10 mouse cellular contexts compared by ENCODE assay signal in genomic region chr8:13530401-13530800, GRCm38 (mm10). TPM values are rescaled to one million over a fixed set of nuclear protein-coding genes. Genes with fewer than 3 reads are reported as not detected.
DNase-seq lines count a peak whose midpoint lies in the region; ATAC-seq lines count a peak whose summit lies in the region.
"Had no signal": no experiment of that assay in that cellular context is flagged by ENCODE, and none has a peak within 500 bp of the region (broad histone marks: within the 10 kb centered on the region; RNA-seq: fewer than 3 reads in every experiment).

No protein-coding gene starts in this region.

- no peaks in the 10 kb centered on the region for H3K9me3 ChIP-seq in forebrain, embryonic 15.5 days
- H3K9me3 ChIP-seq in forebrain, embryonic 11.5 days (ENCODE audit: control insufficient read depth, low read length), result no peaks in the 10 kb centered on the region
- peaks cover 5% of the 10 kb centered on the region; the same call in 1 of the 2 replicates for H3K9me3 ChIP-seq in intestine, embryonic 15.5 days

- no peak for DNase-seq in forebrain, embryonic 11.5 days (ENCODE audit: low spot score)
- DNase-seq in kidney, postnatal 10 days, result peak; percentile 29
- DNase-seq in kidney, adult 8-10 months, result no peak
- DNase-seq in NIH3T3 (ENCODE audit: low read depth), result peak; percentile 38
- DNase-seq in left cerebral cortex, postnatal 14 days (ENCODE audit: low spot score in 2 of 2), result no peak

- H3K27me3 ChIP-seq in forebrain, embryonic 15.5 days, result no peaks in the 10 kb centered on the region
- no peaks in the 10 kb centered on the region for H3K27me3 ChIP-seq in forebrain, embryonic 11.5 days (ENCODE audit: control insufficient read depth, insufficient read depth, low read length)
- H3K27me3 ChIP-seq in intestine, embryonic 15.5 days (replicated peaks), result no peaks in the 10 kb centered on the region

- H3K4me2 ChIP-seq in forebrain, embryonic 15.5 days (replicated peaks), result no peak overlapping the region
- no peak overlapping the region for H3K4me2 ChIP-seq in forebrain, embryonic 11.5 days (ENCODE audit: low read depth, low read length, severe bottlenecking)
- H3K4me2 ChIP-seq in intestine, embryonic 15.5 days (replicated peaks), result no peak overlapping the region

- H3K27ac ChIP-seq in forebrain, embryonic 15.5 days (replicated peaks), result peak overlapping the region; percentile 54
- H3K27ac ChIP-seq in forebrain, embryonic 11.5 days (ENCODE audit: low read depth, low read length), result no peak overlapping the region
- peak overlapping the region; percentile 71 for H3K27ac ChIP-seq in intestine, embryonic 15.5 days

- no peaks in the 10 kb centered on the region for H3K36me3 ChIP-seq in forebrain, embryonic 15.5 days
- H3K36me3 ChIP-seq in forebrain, embryonic 11.5 days (ENCODE audit: control insufficient read depth, insufficient read depth, low read length), result no peaks in the 10 kb centered on the region
- no peaks in the 10 kb centered on the region for H3K36me3 ChIP-seq in intestine, embryonic 15.5 days

- ATAC-seq in forebrain, embryonic 15.5 days (replicated peaks), result no peak; the same call in 1 of the 2 replicates
- ATAC-seq in forebrain, embryonic 11.5 days (replicated peaks; ENCODE audit: low FRiP score), result no peak
- peak; percentile 17 for ATAC-seq in intestine, embryonic 15.5 days
- no peak for ATAC-seq in erythroblast, adult 5-6 weeks (replicated peaks; ENCODE audit: low FRiP score, poor library complexity, severe bottlenecking)
- ATAC-seq: activated CD4-positive, CD25-positive, alpha-beta regulatory T cell, adult 4 months had no signal

- H3K9ac ChIP-seq in forebrain, embryonic 15.5 days (replicated peaks), result no peak overlapping the region
- H3K9ac ChIP-seq in forebrain, embryonic 11.5 days (ENCODE audit: low read length), result no peak overlapping the region
- no peak overlapping the region for H3K9ac ChIP-seq in intestine, embryonic 15.5 days

- no peak overlapping the region for H3K4me3 ChIP-seq in forebrain, embryonic 15.5 days
- no peak overlapping the region for H3K4me3 ChIP-seq in forebrain, embryonic 11.5 days (ENCODE audit: low read depth, low read length)
- no peak overlapping the region for H3K4me3 ChIP-seq in intestine, embryonic 15.5 days (replicated peaks)

- WGBS in forebrain, embryonic 15.5 days, result 78% methylated on average over 3 of the region's 3 CpGs
- 85% methylated on average over 3 of the region's 3 CpGs for WGBS in forebrain, embryonic 11.5 days
- 82% methylated on average over 3 of the region's 3 CpGs for WGBS in intestine, embryonic 15.5 days

- intact Hi-C loops in left cerebral cortex, postnatal 14 days (cut with DNase I), result no loop called here

- peaks cover 24% of the 10 kb centered on the region for H3K4me1 ChIP-seq in forebrain, embryonic 15.5 days
- no peaks in the 10 kb centered on the region for H3K4me1 ChIP-seq in forebrain, embryonic 11.5 days (replicated peaks; ENCODE audit: control insufficient read depth, insufficient read depth, low read length)
- H3K4me1 ChIP-seq in intestine, embryonic 15.5 days (replicated peaks), result peaks cover 28% of the 10 kb centered on the region

RNA-seq across cellular contexts. Expression of gene 1700029H14Rik, which starts 31.9 kb away (rescaled TPM):
- not detected in 2 replicates for polyA plus RNA-seq in forebrain, embryonic 15.5 days (2015; fragmentation: Nextera tagmentation; extraction: Ambion mirVana)
- not detected in 2 replicates for polyA plus RNA-seq in forebrain, embryonic 11.5 days (2014; fragmentation: Nextera tagmentation; extraction: Ambion mirVana)
- polyA plus RNA-seq in intestine, embryonic 15.5 days (2015; fragmentation: Nextera tagmentation; extraction: Ambion mirVana), result not detected in 2 replicates
- total RNA-seq in erythroblast, adult 5-6 weeks (2015; ENCODE audit: low replicate concordance), result not detected in 2 replicates
- not detected in 2 replicates for total RNA-seq in erythroblast, adult 5-6 weeks (2017; ENCODE audit: low replicate concordance)
- not detected for total RNA-seq in left cerebral cortex, postnatal 14 days (2021)
- total RNA-seq: layer of hippocampus, postnatal 10 days had no signal
- polyA plus RNA-seq: activated CD4-positive, CD25-positive, alpha-beta regulatory T cell, adult 4 months had no signal

RNA-seq across cellular contexts. Expression of gene Gas6, which starts 36.1 kb away (rescaled TPM):
- polyA plus RNA-seq in forebrain, embryonic 15.5 days (2015; fragmentation: Nextera tagmentation; extraction: Ambion mirVana), result 21.1 and 23.3 TPM in 2 replicates
- 9.8 and 10.5 TPM in 2 replicates for polyA plus RNA-seq in forebrain, embryonic 11.5 days (2014; fragmentation: Nextera tagmentation; extraction: Ambion mirVana)
- polyA plus RNA-seq in intestine, embryonic 15.5 days (2015; fragmentation: Nextera tagmentation; extraction: Ambion mirVana), result 50.9 and 57.8 TPM in 2 replicates
- not detected in 2 replicates for total RNA-seq in erythroblast, adult 5-6 weeks (2015; ENCODE audit: low replicate concordance)
- total RNA-seq in erythroblast, adult 5-6 weeks (2017; ENCODE audit: low replicate concordance), result 0.09 and 3.1 TPM in 2 replicates
- total RNA-seq in left cerebral cortex, postnatal 14 days (2021), result 100 to 1,000 TPM; 115 to 126 TPM
- polyA plus RNA-seq: activated CD4-positive, CD25-positive, alpha-beta regulatory T cell, adult 4 months had no signal

Comparison
In these comparisons a context has a peak if more than half of its experiments do, and no peak if none do; other contexts are left out.
1. DNase-seq: peak in kidney, postnatal 10 days (single experiment) and NIH3T3 (single experiment); none in forebrain, embryonic 11.5 days (single experiment), kidney, adult 8-10 months (0 of 2) and left cerebral cortex, postnatal 14 days (0 of 2).